Mouse (Mus musculus) G1E (cell line): ENCODE measurements at regions not wholly inside any gene's neighbourhood (a gene's known extent, or its start where the extent isn't known, plus 50 kb on each side); places are given as distances from the start of the nearest gene placed in this dataset.
"Not testable (repeated sequence)": the region's sequence is repeated elsewhere in the genome, so short reads cannot be mapped to it uniquely, and the experiment has no call there.

Experiments used
- CTCF ChIP-seq: IDR thresholded peaks from 2 replicates; pipeline ENCODE4 v1.5.1; 2012; ENCODE audit warnings: low read depth, low read length, inconsistent platforms, mixed read lengths
- GATA1 ChIP-seq: IDR thresholded peaks from 2 replicates; pipeline ENCODE4 v1.6.1; 2012; ENCODE audit warnings: borderline replicate concordance, low read length, inconsistent platforms, mixed read lengths
- TAL1 ChIP-seq: conservative IDR thresholded peaks from 2 replicates; pipeline ENCODE4 v1.6.1; 2012; ENCODE audit warnings: low read depth, low read length, inconsistent platforms, mixed read lengths

GRCm38 (mm10) chr4:21309239-21309638 lies 376.5 kb downstream of the Prdm13 start:
- not testable (repeated sequence) for TF ChIP-seq CTCF, GATA1, TAL1
